Mouse (Mus musculus): ENCODE results near the gene Mc1r.

The Mc1r gene

DNA sequence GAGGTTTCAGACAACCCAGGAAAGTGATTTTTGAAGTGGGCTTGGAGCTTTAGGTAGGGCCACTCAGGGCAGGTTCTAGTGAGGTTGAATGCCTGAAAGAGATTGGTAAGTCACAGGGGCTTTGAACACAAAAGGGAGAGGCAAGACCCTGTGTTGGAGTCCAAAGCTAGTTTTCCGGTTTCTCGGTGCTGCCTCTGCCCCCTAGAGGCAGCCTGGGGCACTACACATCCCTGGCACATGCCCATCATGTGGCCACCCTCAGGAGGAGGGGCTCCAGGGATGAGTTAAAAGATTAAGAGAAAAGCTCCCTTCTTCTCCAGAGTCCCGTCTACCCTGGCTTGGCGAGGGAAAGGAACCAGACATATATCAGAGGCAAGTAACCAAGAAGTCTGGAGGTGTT, at the start of gene Mc1r:
Mc1r (plus strand) TSS at position 322 of the 400 bp plus-strand sequence.
- peak; percentile 76 to 78 for DNase-seq

DNA sequence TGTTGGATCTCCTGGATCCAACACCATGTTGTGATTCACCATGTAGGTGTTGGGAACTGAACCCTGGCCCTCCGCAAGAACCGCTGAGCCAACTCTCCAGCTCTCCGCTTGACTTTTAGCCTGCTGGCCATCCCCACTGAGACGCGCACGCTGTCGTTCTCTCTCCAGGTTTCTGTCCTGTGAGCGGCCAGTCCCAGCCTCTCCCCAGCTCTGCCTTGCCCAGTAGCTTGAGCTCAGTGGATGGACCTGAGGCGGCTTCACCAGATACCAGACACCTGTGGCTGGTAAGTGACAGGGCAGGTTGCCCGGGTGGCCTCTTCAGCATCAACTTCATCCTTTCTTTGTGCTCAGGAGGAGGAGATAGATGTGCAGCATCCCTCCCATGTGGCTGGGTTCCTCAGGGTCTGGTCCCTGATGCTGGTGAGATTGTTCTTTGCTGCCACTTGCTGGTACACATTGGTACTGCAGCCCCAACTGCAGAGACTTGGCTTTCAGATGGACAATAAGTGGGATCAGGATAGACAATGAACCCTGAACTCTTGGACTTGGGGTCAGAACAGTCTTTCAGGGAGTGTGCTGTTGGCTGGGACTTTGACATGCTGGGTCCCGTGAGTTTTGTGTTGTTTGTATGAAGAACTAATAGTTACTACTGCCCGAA, 45.7 kb upstream of the Mc1r start:
- DNase-seq, result peak; percentile 57 to 75

DNA sequence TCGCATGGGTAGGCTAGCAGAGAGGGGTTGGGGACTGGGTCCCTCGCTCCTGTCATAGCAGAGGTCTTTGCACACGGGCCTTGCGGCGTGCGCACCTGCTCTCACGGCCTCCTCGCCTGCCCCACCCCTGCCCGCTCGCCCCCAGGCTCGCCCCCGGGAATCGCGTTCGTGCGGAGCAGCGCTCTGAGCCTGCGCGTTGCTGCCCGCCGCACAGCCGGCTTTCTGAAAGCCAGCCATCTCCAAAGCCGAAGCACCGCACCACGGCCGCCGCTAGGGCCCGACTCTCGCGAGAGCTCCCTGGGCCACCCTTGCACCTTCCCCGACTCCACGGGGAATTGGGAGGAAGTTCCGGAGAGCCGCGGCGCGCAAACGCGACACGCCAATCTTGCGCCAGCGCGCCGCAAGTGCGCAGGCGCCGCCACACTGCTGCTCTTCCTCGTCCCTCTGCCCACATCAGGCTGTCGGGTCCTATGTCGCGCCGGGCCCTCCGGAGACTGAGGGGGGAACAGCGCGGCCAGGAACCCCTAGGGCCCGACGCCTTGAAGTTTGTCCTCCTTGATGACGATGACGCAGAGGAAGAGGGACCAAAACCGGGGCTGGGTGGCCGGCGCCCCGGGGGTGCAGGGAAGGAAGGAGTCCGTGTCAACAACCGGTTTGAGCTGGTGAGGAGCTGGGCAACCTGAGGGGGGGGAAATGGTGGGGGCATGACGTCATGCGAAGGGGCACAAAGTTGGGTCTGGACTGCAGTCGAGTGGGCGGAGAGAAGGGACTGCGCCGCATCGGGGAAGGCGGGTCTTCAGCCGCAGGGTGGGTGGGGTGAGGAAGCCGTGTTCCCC, 33.3 kb upstream of the Mc1r start, which contains the start of gene Tcf25:
Tcf25 (plus strand) TSS at position 351 of the 836 bp plus-strand sequence.
- peak; percentile 94 to 96 for DNase-seq

- peak; percentile 92 to 94 for DNase-seq
These were observed 32.7 kb upstream of the Mc1r start for GRCm38 (mm10) chr8:123374239-123374578.

DNA sequence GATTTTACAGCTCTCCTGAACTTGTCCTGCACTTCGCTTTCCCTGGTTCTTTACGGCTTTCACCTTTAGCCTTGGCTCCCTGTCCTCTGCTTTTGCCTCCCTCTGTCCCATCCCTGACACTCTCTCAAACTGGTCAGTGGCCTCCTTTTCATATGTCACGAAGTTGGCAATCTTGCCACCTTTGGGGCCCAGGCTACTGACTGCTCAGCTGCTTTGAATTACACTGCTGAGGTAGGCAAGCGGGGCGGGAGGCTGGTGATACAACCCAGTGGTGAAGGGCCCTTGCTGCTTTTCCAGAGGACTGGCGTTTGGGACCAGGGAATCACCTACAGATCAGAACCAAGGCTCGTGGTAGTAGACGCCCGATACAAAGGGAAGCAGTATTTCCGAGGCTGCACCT, 31.2 kb upstream of the Mc1r start:
- DNase-seq, result no peak

DNA sequence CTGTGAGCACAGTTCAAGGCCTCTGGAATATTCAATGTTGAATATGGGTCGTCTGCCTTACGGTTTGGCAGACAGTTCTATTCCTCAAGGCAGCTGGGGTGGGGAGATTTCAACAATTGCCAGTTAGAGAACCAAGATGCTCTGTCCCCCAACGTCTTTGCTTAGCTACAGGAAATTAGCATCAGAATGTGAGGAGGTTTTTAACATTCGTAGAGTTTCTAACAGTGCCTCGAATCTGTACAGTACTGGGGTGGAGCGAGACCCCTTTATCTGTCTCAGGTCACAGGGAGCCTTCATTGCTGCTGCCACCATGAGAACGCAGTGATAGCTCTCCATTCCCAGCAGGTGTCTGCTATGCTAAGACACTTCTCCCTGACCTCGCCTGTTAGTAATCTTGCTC, 30.8 kb upstream of the Mc1r start:
- DNase-seq, result no peak

DNA sequence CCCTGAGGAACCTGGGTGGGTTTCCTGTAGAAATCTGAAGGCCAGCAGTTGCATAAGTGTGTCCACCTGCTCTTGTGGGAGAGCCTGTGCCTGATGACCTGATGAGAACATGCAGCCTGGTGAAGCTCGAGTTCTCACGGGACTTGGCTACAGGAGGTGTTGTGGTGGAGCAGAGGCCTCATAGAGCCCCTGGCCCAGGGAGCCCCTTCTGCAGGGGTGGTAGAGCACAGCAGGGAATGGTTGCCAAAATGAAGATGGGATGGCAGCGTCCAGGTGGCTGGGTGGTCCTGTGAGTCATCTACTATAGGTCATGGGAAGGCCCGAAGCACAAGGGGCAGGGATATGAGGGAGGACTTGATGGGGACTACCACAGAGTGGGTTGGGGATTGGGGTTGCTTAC, 25.2 kb upstream of the Mc1r start:
- no peak for DNase-seq

DNA sequence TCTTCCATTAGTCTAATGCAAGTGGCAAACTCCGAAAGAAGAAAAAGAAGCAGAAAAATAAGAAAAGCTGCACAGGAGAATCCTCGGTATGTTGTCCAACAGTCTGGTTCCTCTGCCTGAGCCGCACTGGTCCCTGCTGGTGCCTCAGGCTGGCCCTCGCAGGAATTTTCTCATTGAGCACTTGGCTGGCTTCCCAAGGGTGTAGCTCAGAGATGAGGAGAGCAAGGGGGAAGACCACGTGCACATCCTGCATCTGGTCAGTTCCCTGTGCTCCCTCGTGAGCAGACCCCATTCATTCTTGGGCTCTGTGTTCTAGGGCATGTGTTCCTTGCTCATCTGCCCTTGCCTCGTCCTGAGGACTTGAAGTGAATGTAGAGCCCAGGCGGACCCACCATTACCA, 24.4 kb upstream of the Mc1r start:
- no peak for DNase-seq

GRCm38 (mm10) chr8:123384883-123385540, 21.9 kb upstream of the Mc1r start:
- DNase-seq, result peak; percentile 43 to 48

DNA sequence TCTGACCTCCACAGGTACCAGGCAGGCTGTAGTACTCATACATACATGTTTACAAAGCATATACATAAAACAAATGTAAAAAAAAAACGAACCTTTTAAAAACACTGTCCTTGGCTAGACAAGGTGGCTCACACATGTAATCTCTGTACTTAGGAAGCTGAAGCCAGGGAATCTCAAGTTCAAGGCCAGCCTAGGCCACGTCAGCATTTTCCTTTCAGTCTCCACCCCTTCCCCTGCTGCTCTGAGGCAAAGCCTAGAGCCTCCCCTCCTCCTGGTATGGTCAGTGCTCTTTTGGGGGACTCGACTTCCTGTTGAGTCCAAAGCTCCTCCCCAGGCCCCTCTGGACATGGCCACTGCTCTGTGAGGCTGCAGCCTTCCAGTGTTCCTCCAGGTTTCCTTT, 19.9 kb upstream of the Mc1r start:
- no peak for DNase-seq

- no peak for DNase-seq
These were observed 19.1 kb upstream of the Mc1r start for GRCm38 (mm10) chr8:123387801-123388200.

- no peak for DNase-seq
These were observed 17.9 kb upstream of the Mc1r start for GRCm38 (mm10) chr8:123389026-123389425.

- no peak for DNase-seq
These were observed 8.6 kb upstream of the Mc1r start for GRCm38 (mm10) chr8:123398308-123398707.

- DNase-seq, result peak in 1 of 2 experiments; percentile 46
These were observed 5.0 kb upstream of the Mc1r start for GRCm38 (mm10) chr8:123401936-123402335.

DNA sequence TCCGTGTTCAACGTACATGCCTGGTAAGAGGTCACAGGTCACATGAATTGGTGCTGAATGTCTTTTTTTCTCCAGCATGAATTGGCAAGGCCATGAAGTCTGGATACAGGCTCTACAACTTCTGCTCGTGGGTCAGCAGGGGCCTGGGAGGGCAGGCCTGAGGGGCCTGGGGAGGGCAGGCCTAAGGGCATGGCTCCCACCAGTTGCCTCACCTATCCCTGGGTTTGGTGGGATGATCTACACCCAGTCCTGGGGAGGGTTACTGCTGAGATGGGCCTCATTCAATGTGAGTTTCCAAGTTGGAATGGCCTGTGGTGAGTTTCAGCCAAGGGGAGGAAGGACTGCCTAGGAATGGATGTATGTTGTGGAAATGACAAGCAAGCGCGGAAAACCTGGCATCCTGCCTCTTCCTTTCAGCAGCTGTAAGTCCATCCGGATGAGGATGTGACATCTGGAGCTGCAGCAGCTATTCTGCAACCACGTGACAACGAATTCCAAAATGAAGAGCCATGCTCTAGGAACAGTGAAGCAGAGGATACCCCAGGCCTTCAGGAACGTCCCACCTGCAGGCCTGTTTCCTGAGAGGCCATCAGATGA, 4.1 kb upstream of the Mc1r start:
- no peak for DNase-seq

GRCm38 (mm10) chr8:123404521-123404920, 2.4 kb upstream of the Mc1r start:
- peak; percentile 71 to 80 for DNase-seq

- DNase-seq, result no peak
These were observed 705 bp downstream of the Mc1r start for GRCm38 (mm10) chr8:123407612-123408011.

DNA sequence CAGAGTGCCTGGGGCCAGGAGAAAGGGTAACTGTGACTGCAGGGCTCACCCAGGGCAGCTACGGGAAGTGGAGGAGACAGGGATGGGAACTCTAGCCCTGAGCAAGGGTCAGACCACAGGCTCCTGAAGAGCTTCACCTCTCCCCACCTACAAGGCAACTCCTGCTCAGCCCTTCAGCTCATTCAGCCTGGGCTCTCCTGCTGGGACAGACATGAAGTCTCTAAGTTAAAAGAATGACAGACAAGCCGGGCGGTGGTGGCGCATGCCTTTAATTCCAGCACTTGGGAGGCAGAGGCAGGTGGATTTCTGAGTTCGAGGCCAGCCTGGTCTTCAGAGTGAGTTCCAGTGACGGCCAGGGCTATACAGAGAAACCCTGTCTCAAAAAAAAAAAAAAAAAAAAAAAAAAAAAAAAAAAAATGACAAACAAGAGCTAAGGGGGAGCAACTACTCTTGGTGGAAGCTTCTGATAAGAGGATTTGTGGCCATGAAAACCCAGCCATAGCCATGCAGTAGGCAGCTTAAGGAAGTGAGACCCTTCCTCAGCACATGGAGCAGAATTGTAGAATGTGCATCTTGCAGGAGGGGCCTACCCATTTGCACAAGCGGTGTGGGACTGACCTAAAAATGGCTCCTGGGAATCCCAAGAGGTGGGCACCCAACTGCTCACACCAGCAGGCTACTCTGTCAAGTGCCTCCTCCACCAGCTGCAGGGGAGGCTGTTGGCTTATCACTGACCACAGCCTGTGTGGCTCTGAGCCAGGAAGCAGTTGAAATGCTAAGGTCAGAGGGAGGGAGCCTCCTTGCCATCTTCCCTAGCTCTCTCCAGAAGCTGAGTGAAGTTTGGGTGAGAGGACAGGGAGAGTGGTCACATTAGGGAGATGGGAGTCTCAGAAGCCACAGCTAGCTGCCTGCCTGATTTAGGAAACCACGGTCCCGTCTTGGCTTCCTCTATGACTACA, 2.0 kb downstream of the Mc1r start:
- no peak for DNase-seq

DNA sequence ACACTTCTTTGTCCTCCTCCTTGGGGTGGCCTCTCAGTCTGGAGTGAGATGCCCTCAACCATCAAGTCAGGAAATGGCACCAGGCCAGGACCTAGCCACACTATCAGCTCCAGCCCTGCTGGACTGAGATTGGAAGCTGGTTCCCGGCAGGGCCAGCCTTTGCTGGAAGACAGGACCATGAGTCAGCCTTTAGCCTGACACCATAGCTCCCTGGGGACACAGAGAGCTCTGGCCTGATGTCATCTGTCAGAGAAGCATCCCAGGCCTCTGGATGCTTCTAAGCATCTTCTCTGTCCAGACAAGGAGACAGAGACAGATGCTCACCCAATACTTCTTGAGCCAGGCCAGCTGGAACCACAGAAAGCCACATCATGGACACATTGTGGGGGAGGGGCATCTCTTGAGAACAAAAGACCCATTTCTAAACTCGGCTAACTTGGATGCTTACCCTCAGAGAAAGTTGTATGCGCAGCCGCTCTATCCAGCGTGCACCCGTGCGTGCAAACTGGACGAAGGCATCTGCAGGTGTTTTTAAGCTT, 3.2 kb downstream of the Mc1r start:
- DNase-seq, result no peak

DNA sequence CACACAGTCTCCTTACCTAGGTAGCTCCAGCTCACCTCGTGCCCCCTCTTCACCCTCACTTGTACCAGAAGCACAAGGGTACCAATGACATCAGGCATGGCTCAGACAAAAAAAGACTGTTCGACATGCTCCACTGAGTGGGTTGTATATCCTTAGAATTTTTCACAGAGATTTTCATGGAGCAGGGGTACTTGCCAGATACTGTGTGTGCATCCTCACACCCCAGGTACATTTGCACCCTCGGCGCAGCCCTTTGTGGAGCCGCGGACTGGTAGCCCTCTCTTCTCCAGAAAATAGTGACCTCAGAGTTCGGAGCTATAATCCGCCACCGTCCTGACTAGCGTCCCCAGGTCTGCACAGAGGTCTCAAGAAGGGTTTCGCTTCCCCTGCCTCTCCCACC, 3.9 kb downstream of the Mc1r start:
- DNase-seq, result no peak

GRCm38 (mm10) chr8:123411246-123411645, 4.3 kb downstream of the Mc1r start, which contains the start of gene Tubb3:
TSS of gene Tubb3 (plus strand) at chr8:123411424.
- DNase-seq, result peak; percentile 43 to 58
